Comparison of ENCODE assay signal across 9 mouse cellular contexts in the genomic region with DNA sequence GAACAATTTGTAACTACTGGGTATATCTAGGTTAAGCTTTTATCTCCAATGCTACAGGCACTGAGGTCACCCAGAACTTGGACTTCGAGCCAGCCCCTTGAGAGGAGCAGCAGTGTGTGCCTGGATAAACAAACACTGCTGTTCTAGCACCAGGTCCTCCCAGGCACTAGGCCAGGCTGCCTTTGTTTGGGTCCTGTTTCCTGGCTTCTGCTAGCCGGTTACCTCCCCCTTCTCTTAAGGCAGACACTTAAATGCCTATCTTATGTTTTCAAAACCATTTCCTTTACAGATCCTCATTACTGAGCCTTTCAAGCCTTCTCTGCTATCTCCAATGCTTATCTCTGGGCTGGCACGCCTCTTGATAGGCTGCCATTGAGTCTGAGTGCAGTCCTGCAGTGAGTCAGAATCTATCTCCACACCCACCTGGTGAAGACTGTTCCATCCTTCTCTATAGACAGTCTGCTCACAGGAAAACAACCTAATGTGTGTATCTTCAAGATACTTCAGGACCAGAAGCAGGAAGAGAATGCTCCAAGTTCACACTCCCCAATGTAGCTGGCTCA. TPM values are rescaled to one million over a fixed set of nuclear protein-coding genes. Genes with fewer than 3 reads are reported as not detected.
A peak's percentile ranks its signal among the peaks of the same experiment; 100 is the strongest.
DNase-seq lines count a peak whose midpoint lies in the region; ATAC-seq and TF ChIP-seq lines count a peak whose summit lies in the region.
"Had no signal": no experiment of that assay in that cellular context is flagged by ENCODE, and none has a peak within 500 bp of the region (broad histone marks: within the 10 kb centered on the region; RNA-seq: fewer than 3 reads in every experiment).

No protein-coding gene starts in this region.

- no peak for TF ChIP-seq CTCF in layer of hippocampus, adult 2 months (conservative IDR thresholded peaks at IDR 0.05)

- no peak for ATAC-seq in embryonic facial prominence, embryonic 13.5 days (ENCODE audit: insufficient number of reproducible peaks, insufficient read depth, low FRiP score, low TSS enrichment, low read depth)
- peak; percentile 18 to 43 for ATAC-seq in hematopoietic stem cell, adult 5-6 weeks (replicated peaks in 1 of 2; ENCODE audit: insufficient read depth in 1 of 2, low FRiP score in 2 of 2, low TSS enrichment in 1 of 2, low read depth in 1 of 2, poor library complexity in 2 of 2, severe bottlenecking in 2 of 2)
- peak; percentile 49; the same call in 1 of the 2 replicates for ATAC-seq in midbrain, embryonic 16.5 days

- no peak overlapping the region for H3K4me2 ChIP-seq in embryonic facial prominence, embryonic 13.5 days
- no peak overlapping the region for H3K4me2 ChIP-seq in midbrain, embryonic 16.5 days (ENCODE audit: low read length)
- H3K4me2 ChIP-seq: limb, embryonic 13.5 days had no signal

- peak overlapping the region; percentile 56 for H3K27ac ChIP-seq in layer of hippocampus, adult 2 months
- H3K27ac ChIP-seq in embryonic facial prominence, embryonic 13.5 days: peak overlapping the region; percentile 17; the same call in 1 of the 2 replicates
- H3K27ac ChIP-seq in midbrain, embryonic 16.5 days (ENCODE audit: low read length): peak overlapping the region; percentile 45; the same call in 1 of the 2 replicates
- H3K27ac ChIP-seq: limb, embryonic 13.5 days had no signal

- no peaks in the 10 kb centered on the region for H3K9me3 ChIP-seq in embryonic facial prominence, embryonic 13.5 days
- no peaks in the 10 kb centered on the region for H3K9me3 ChIP-seq in midbrain, embryonic 16.5 days (replicated peaks; ENCODE audit: control insufficient read depth, low read length, poor library complexity, severe bottlenecking)
- H3K9me3 ChIP-seq: limb, embryonic 13.5 days had no signal

- no peak overlapping the region for H3K4me3 ChIP-seq in layer of hippocampus, adult 2 months
- H3K4me3 ChIP-seq in embryonic facial prominence, embryonic 13.5 days: no peak overlapping the region
- no peak overlapping the region for H3K4me3 ChIP-seq in midbrain, embryonic 16.5 days (ENCODE audit: low read depth, low read length)
- H3K4me3 ChIP-seq: limb, embryonic 13.5 days had no signal

- no peaks in the 10 kb centered on the region for H3K36me3 ChIP-seq in embryonic facial prominence, embryonic 13.5 days
- no peaks in the 10 kb centered on the region for H3K36me3 ChIP-seq in midbrain, embryonic 16.5 days (ENCODE audit: control insufficient read depth, insufficient read depth, low read length)
- H3K36me3 ChIP-seq: limb, embryonic 13.5 days had no signal

- 48% methylated on average over 3 of the region's 3 CpGs for WGBS in embryonic facial prominence, embryonic 13.5 days
- 52% methylated on average over 3 of the region's 3 CpGs for WGBS in midbrain, embryonic 16.5 days

- no peak overlapping the region for H3K9ac ChIP-seq in embryonic facial prominence, embryonic 13.5 days
- no peak overlapping the region for H3K9ac ChIP-seq in midbrain, embryonic 16.5 days (ENCODE audit: low read depth, low read length)
- H3K9ac ChIP-seq: limb, embryonic 13.5 days had no signal

- DNase-seq in layer of hippocampus, adult 2 months (ENCODE audit: low spot score in 2 of 2): peak in 1 of 2 experiments; percentile 20
- no peak for DNase-seq in layer of hippocampus, adult 9-10 months (ENCODE audit: low spot score)
- peak; percentile 68 for DNase-seq in adipocyte (ENCODE audit: low spot score)
- DNase-seq in left cerebral cortex, postnatal 36 days (ENCODE audit: low spot score in 2 of 2): peak; percentile 35 to 36
- no peak for DNase-seq in B cell, adult 2 months

- H3K27me3 ChIP-seq in embryonic facial prominence, embryonic 13.5 days: no peaks in the 10 kb centered on the region
- H3K27me3 ChIP-seq in midbrain, embryonic 16.5 days (ENCODE audit: control insufficient read depth, insufficient read depth, low read depth, low read length): no peaks in the 10 kb centered on the region
- H3K27me3 ChIP-seq: limb, embryonic 13.5 days had no signal

- peaks cover 30% of the 10 kb centered on the region for H3K4me1 ChIP-seq in embryonic facial prominence, embryonic 13.5 days
- H3K4me1 ChIP-seq in midbrain, embryonic 16.5 days (ENCODE audit: control insufficient read depth, insufficient read depth, low read length): peaks cover 29% of the 10 kb centered on the region

- intact Hi-C loops in left cerebral cortex, postnatal 36 days (cut with DNase I): no loop called here

RNA-seq across cellular contexts. Expression of a gene that starts 23.2 kb away (rescaled TPM):
- 10 to 100 TPM; 58.1 to 62.1 TPM for total RNA-seq in layer of hippocampus, adult 2 months (2021)
- polyA plus RNA-seq in embryonic facial prominence, embryonic 13.5 days (2015; fragmentation: Nextera tagmentation; extraction: Ambion mirVana): 15.8 and 17.8 TPM in 2 replicates
- 18.3 and 19.0 TPM in 2 replicates for total RNA-seq in hematopoietic stem cell, adult 5-6 weeks (2017)
- 10 to 100 TPM; 49.7 to 65.2 TPM for total RNA-seq in left cerebral cortex, postnatal 36 days (2021)
- 13.8 and 14.0 TPM in 2 replicates for polyA plus RNA-seq in midbrain, embryonic 16.5 days (2015; fragmentation: Nextera tagmentation; extraction: Ambion mirVana)

Comparison
In these comparisons a context has a peak if more than half of its experiments do, and no peak if none do; other contexts are left out.
1. DNase-seq: peak in adipocyte (single experiment) and left cerebral cortex, postnatal 36 days (2 of 2); none in layer of hippocampus, adult 9-10 months (single experiment) and B cell, adult 2 months (0 of 2).
2. Peak in every context shown above with its lines, with median percentiles within 50 percentile points of each other: H3K27ac ChIP-seq.